Mouse (Mus musculus) heart, embryonic 14.5 days (tissue): ENCODE measurements around the gene Ccdc96. TPM values are rescaled to one million over a fixed set of nuclear protein-coding genes. Genes with fewer than 3 reads are reported as not detected.
A peak's percentile ranks its signal among the peaks of the same experiment; 100 is the strongest.

Experiments used
- ATAC-seq: fragments of 200-750 bp; cut with Nextera tagmentation; 2 replicates; pipeline ENCODE4 v1.8.0; 2017; ENCODE audit warnings: low read depth, moderate TSS enrichment; ENCODE audit not compliant: insufficient number of reproducible peaks, insufficient read depth, low FRiP score
- H3K27ac ChIP-seq, 2 experiments: fragments of 200-500 bp in 1 of 2; fragments of 300-500 bp in 1 of 2; sonication (generic) in 1 of 2; replicated peaks in 1 of 2; 2 replicates each; pipeline ENCODE4 v1.5.1; 2012 to 2014; ENCODE audit warnings: low read depth in 2 of 2, low read length in 2 of 2, control low read depth in 1 of 2, mild to moderate bottlenecking in 1 of 2, mixed read lengths in 1 of 2; ENCODE audit not compliant: control insufficient read depth in 1 of 2, insufficient read depth in 1 of 2
- H3K27me3 ChIP-seq: fragments of 300-500 bp; sonication (generic); 2 replicates; pipeline ENCODE4 v1.6.1; 2014; ENCODE audit warnings: mild to moderate bottlenecking, low read length, control low read depth; ENCODE audit not compliant: control insufficient read depth, insufficient read depth
- H3K36me3 ChIP-seq: fragments of 300-500 bp; sonication (generic); 2 replicates; pipeline ENCODE4 v1.6.1; 2014; ENCODE audit warnings: mild to moderate bottlenecking, control low read depth, low read length, mixed read lengths; ENCODE audit not compliant: control insufficient read depth, insufficient read depth
- H3K4me1 ChIP-seq, 2 experiments: fragments of 200-500 bp in 1 of 2; fragments of 300-500 bp in 1 of 2; sonication (generic) in 1 of 2; 2 replicates each; pipeline ENCODE4 v1.6.1; 2012 to 2014; ENCODE audit warnings: low read length in 2 of 2, control low read depth in 1 of 2, mixed read lengths in 1 of 2; ENCODE audit not compliant: control insufficient read depth in 2 of 2, insufficient read depth in 2 of 2
- H3K4me2 ChIP-seq: fragments of 300-500 bp; sonication (generic); 2 replicates; pipeline ENCODE4 v1.6.1; 2014; ENCODE audit warnings: mild to moderate bottlenecking, low read length
- H3K4me3 ChIP-seq, 2 experiments: fragments of 200-500 bp in 1 of 2; fragments of 300-500 bp in 1 of 2; sonication (generic) in 1 of 2; 2 replicates each; pipeline ENCODE4 v1.5.1; 2012 to 2014; ENCODE audit warnings: low read length in 2 of 2, mild to moderate bottlenecking in 2 of 2, control low read depth in 1 of 2, low read depth in 1 of 2, moderate library complexity in 1 of 2; ENCODE audit not compliant: control insufficient read depth in 1 of 2, insufficient read depth in 1 of 2
- H3K9ac ChIP-seq: fragments of 300-500 bp; sonication (generic); 2 replicates; pipeline ENCODE4 v1.6.1; 2014; ENCODE audit warnings: mild to moderate bottlenecking, low read length
- H3K9me3 ChIP-seq: fragments of 300-500 bp; sonication (generic); 2 replicates; pipeline ENCODE4 v1.6.1; 2016; ENCODE audit warnings: low read length, control low read depth; ENCODE audit not compliant: control insufficient read depth
- WGBS: fragments of 180-500 bp; shearing (Covaris S2); extraction: QIAGEN DNeasy Blood & Tissue Kit; methylation state at CpG from one replicate; pipeline ENCODE4 v1.1.7; 2014; 5-methylcytosine and 5-hydroxymethylcytosine counted together
- polyA plus RNA-seq: library from polyadenylated mRNA; unstranded; fragments of >200 nt; fragmentation: Nextera tagmentation; extraction: Ambion mirVana; gene quantifications from 2 replicates; pipeline ENCODE4 v1.2.1, GENCODE M21; 2014

Gene Ccdc96
- polyA plus RNA-seq, 1 experiment from 2014 or later: 0.18 TPM

GRCm38 (mm10) chr5:36461231-36461630 lies 23.2 kb upstream of the Ccdc96 start:
- H3K4me2 ChIP-seq: no peak overlapping the region
- H3K9me3 ChIP-seq: no peaks in the 10 kb centered on the region
- no peak overlapping the region for H3K4me3 ChIP-seq
- H3K4me1 ChIP-seq: peaks cover 7 to 14% of the 10 kb centered on the region in 2 experiments
- no peak overlapping the region for H3K27ac ChIP-seq
- no peaks in the 10 kb centered on the region for H3K36me3 ChIP-seq
- ATAC-seq: no peak
- no peak overlapping the region for H3K9ac ChIP-seq
- 0 out of 2 replicates have a peak, but pooled peaks cover 3% of the 10 kb centered on the region for H3K27me3 ChIP-seq
- WGBS: 58% methylated on average over 2 of the region's 2 CpGs

- H3K9ac ChIP-seq: no peak overlapping the region
- H3K27ac ChIP-seq: no peak overlapping the region
- no peak for ATAC-seq
- H3K36me3 ChIP-seq: no peaks in the 10 kb centered on the region
- no peak overlapping the region for H3K4me2 ChIP-seq
- no peaks in the 10 kb centered on the region for H3K9me3 ChIP-seq
- no peaks in the 10 kb centered on the region for H3K27me3 ChIP-seq
- H3K4me1 ChIP-seq: peaks cover 7 to 17% of the 10 kb centered on the region in 2 experiments
- whole genome bisulfite sequencing: 17% methylated on average over 7 of the region's 7 CpGs
- no peak overlapping the region for H3K4me3 ChIP-seq
Observed at GRCm38 (mm10) chr5:36462810-36463209, 21.6 kb upstream of the Ccdc96 start.

- WGBS: 58% methylated on average over 5 of the region's 5 CpGs
Observed at GRCm38 (mm10) chr5:36463391-36463790, 21.0 kb upstream of the Ccdc96 start.

GRCm38 (mm10) chr5:36464709-36465661 lies 19.4 kb upstream of the Ccdc96 start, which contains the start of gene Grpel1:
Grpel1 (plus strand) TSS chr5:36464998.
- H3K4me3 ChIP-seq: peak within 1 kb of the TSS; percentile 88 to 98
- H3K36me3 ChIP-seq: peaks cover 19% of the 10 kb centered on the region
- WGBS: under 1% methylated on average over 68 of the region's 68 CpGs
- ATAC-seq: peak; percentile 93
- peak within 1 kb of the TSS; percentile 94 for H3K9ac ChIP-seq
- H3K4me1 ChIP-seq: peaks cover 7 to 23% of the 10 kb centered on the region in 2 experiments
- H3K9me3 ChIP-seq: no peaks in the 10 kb centered on the region
- H3K4me2 ChIP-seq: peak within 1 kb of the TSS; percentile 95
- peak within 1 kb of the TSS; percentile 60 to 69 for H3K27ac ChIP-seq
- no peaks in the 10 kb centered on the region for H3K27me3 ChIP-seq

More at GRCm38 (mm10) chr5:36463391-36463790, 21.0 kb upstream of the Ccdc96 start:
- no peak overlapping the region for H3K27ac ChIP-seq
- H3K4me1 ChIP-seq: peaks cover 7 to 22% of the 10 kb centered on the region in 2 experiments
- H3K27me3 ChIP-seq: no peaks in the 10 kb centered on the region
- no peak overlapping the region for H3K4me3 ChIP-seq
- H3K9ac ChIP-seq: no peak overlapping the region
- H3K36me3 ChIP-seq: peaks cover 5% of the 10 kb centered on the region; the same call in 1 of the 2 replicates
- ATAC-seq: no peak
- no peaks in the 10 kb centered on the region for H3K9me3 ChIP-seq
- H3K4me2 ChIP-seq: no peak overlapping the region

- H3K27ac ChIP-seq: peak overlapping the region in 1 of 2 experiments; percentile 69; a peak in 1 of 4 replicates
- H3K27me3 ChIP-seq: no peaks in the 10 kb centered on the region
- H3K4me1 ChIP-seq: peaks cover 7 to 23% of the 10 kb centered on the region in 2 experiments
- no peak for ATAC-seq
- H3K4me2 ChIP-seq: peak overlapping the region; percentile 95
- H3K36me3 ChIP-seq: peaks cover 28% of the 10 kb centered on the region
- 15% methylated on average over 8 of the region's 8 CpGs for WGBS
- peak overlapping the region; percentile 88 to 98 for H3K4me3 ChIP-seq
- peak overlapping the region; percentile 94 for H3K9ac ChIP-seq
- H3K9me3 ChIP-seq: no peaks in the 10 kb centered on the region
Observed at GRCm38 (mm10) chr5:36465889-36466288, 18.5 kb upstream of the Ccdc96 start.

GRCm38 (mm10) chr5:36471206-36471605 lies 13.2 kb upstream of the Ccdc96 start:
- no peak for ATAC-seq
- Histone ChIP-seq H3K9ac (no peak overlapping the region), H3K27ac (no peak overlapping the region), H3K4me2 (no peak overlapping the region), H3K4me3 (no peak overlapping the region), H3K4me1 (peaks cover 0 to 9% of the 10 kb centered on the region in 2 experiments; a peak in 2 of 4 replicates), H3K27me3 (no peaks in the 10 kb centered on the region), H3K9me3 (no peaks in the 10 kb centered on the region), H3K36me3 (peaks cover 72% of the 10 kb centered on the region)
- WGBS: 95% methylated on average over 8 of the region's 8 CpGs

- Histone ChIP-seq H3K27ac (no peak overlapping the region), H3K4me1 (0 out of 4 replicates have a peak, but pooled peaks cover 0 to 4% of the 10 kb centered on the region in 2 experiments), H3K27me3 (no peaks in the 10 kb centered on the region), H3K36me3 (peaks cover 75% of the 10 kb centered on the region), H3K4me3 (no peak overlapping the region), H3K9ac (no peak overlapping the region), H3K9me3 (no peaks in the 10 kb centered on the region), H3K4me2 (no peak overlapping the region)
- no peak for ATAC-seq
- WGBS: 79% methylated on average over 4 of the region's 4 CpGs
Observed at GRCm38 (mm10) chr5:36472876-36473655, 11.3 kb upstream of the Ccdc96 start.
